ENCODE assay signal across 9 mouse cellular contexts in genomic region chr2:73264611-73265195, GRCm38 (mm10). TPM values are rescaled to one million over a fixed set of nuclear protein-coding genes. Genes with fewer than 3 reads are reported as not detected.
DNase-seq lines count a peak whose midpoint lies in the region; ATAC-seq and TF ChIP-seq lines count a peak whose summit lies in the region.
"Had no signal": no experiment of that assay in that cellular context is flagged by ENCODE, and none has a peak within 500 bp of the region (broad histone marks: within the 10 kb centered on the region; RNA-seq: fewer than 3 reads in every experiment).

No protein-coding gene starts in this region.

- H3K9ac ChIP-seq in heart, embryonic 14.5 days (ENCODE audit: low read length): no peak overlapping the region; the same call in 1 of the 2 replicates
- H3K9ac ChIP-seq in hindbrain, embryonic 14.5 days: no peak overlapping the region
- H3K9ac ChIP-seq in midbrain, embryonic 15.5 days: no peak overlapping the region

- no peak overlapping the region for H3K27ac ChIP-seq in heart, embryonic 14.5 days (replicated peaks in 1 of 2; ENCODE audit: control insufficient read depth in 1 of 2, insufficient read depth in 1 of 2, low read depth in 2 of 2, low read length in 2 of 2)
- no peak overlapping the region for H3K27ac ChIP-seq in hindbrain, embryonic 14.5 days
- no peak overlapping the region for H3K27ac ChIP-seq in midbrain, embryonic 15.5 days
- no peak overlapping the region for H3K27ac ChIP-seq in left cerebral cortex, adult 2 months

- intact Hi-C loops in left cerebral cortex, adult 2 months (cut with DNase I): no loop called here

- peak overlapping the region; percentile 50 to 53 for H3K4me3 ChIP-seq in heart, embryonic 14.5 days (ENCODE audit: control insufficient read depth in 1 of 2, insufficient read depth in 1 of 2, low read depth in 1 of 2, low read length in 2 of 2)
- H3K4me3 ChIP-seq in hindbrain, embryonic 14.5 days (replicated peaks; ENCODE audit: low read length): no peak overlapping the region
- H3K4me3 ChIP-seq in midbrain, embryonic 15.5 days: no peak overlapping the region
- H3K4me3 ChIP-seq in left cerebral cortex, adult 2 months: no peak overlapping the region

- no peak for TF ChIP-seq CTCF in brain, embryonic 14.5 days (IDR thresholded peaks at IDR 0.05; ENCODE audit: borderline replicate concordance, extremely low read depth, insufficient read depth, insufficient read length)
- no peak for TF ChIP-seq CTCF in left cerebral cortex, adult 2 months (IDR thresholded peaks at IDR 0.05)

- no peak for TF ChIP-seq POLR2A in brain, embryonic 14.5 days (IDR thresholded peaks at IDR 0.05; ENCODE audit: borderline replicate concordance, extremely low read depth, insufficient read depth, insufficient read length, poor library complexity, severe bottlenecking)

- H3K36me3 ChIP-seq in heart, embryonic 14.5 days (ENCODE audit: control insufficient read depth, insufficient read depth, low read length): no peaks in the 10 kb centered on the region
- no peaks in the 10 kb centered on the region for H3K36me3 ChIP-seq in hindbrain, embryonic 14.5 days (replicated peaks; ENCODE audit: control insufficient read depth, insufficient read depth)
- no peaks in the 10 kb centered on the region for H3K36me3 ChIP-seq in midbrain, embryonic 15.5 days (replicated peaks)

- no peak for DNase-seq in heart, postnatal 4 days
- peak; percentile 44 for DNase-seq in brain, embryonic 14.5 days (ENCODE audit: low read depth)
- DNase-seq in hindbrain, embryonic 14.5 days (ENCODE audit: low spot score): no peak
- DNase-seq in left cerebral cortex, adult 2 months (ENCODE audit: extremely low spot score in 1 of 2, low spot score in 2 of 2): no peak
- DNase-seq in layer of hippocampus, postnatal 10 days (ENCODE audit: low spot score in 2 of 2): no peak
- DNase-seq in left cerebral cortex, adult 11 months (ENCODE audit: low spot score): no peak
- DNase-seq: right cerebral cortex, postnatal 25 days had no signal

- peaks cover 12 to 16% of the 10 kb centered on the region in 2 experiments for H3K4me1 ChIP-seq in heart, embryonic 14.5 days (ENCODE audit: control insufficient read depth in 2 of 2, insufficient read depth in 2 of 2, low read length in 2 of 2)
- peaks cover 4% of the 10 kb centered on the region; the same call in 1 of the 2 replicates for H3K4me1 ChIP-seq in hindbrain, embryonic 14.5 days (replicated peaks; ENCODE audit: control insufficient read depth, insufficient read depth, low read length)
- peaks cover 14% of the 10 kb centered on the region for H3K4me1 ChIP-seq in midbrain, embryonic 15.5 days

- peak overlapping the region; percentile 95 for H3K4me2 ChIP-seq in heart, embryonic 14.5 days (ENCODE audit: low read length)
- peak overlapping the region; percentile 45 for H3K4me2 ChIP-seq in hindbrain, embryonic 14.5 days (replicated peaks)
- H3K4me2 ChIP-seq in midbrain, embryonic 15.5 days: peak overlapping the region; percentile 47; the same call in 1 of the 2 replicates

- ATAC-seq in heart, embryonic 14.5 days (ENCODE audit: insufficient number of reproducible peaks, insufficient read depth, low FRiP score, low read depth): no peak
- no peak for ATAC-seq in hindbrain, embryonic 14.5 days (ENCODE audit: low FRiP score)
- no peak for ATAC-seq in midbrain, embryonic 15.5 days (replicated peaks)

- peaks cover 70% of the 10 kb centered on the region for H3K27me3 ChIP-seq in heart, embryonic 14.5 days (ENCODE audit: control insufficient read depth, insufficient read depth, low read length)
- H3K27me3 ChIP-seq in hindbrain, embryonic 14.5 days (ENCODE audit: control insufficient read depth, insufficient read depth, low read length): peaks cover 78% of the 10 kb centered on the region
- H3K27me3 ChIP-seq in midbrain, embryonic 15.5 days (replicated peaks): peaks cover 69% of the 10 kb centered on the region

- H3K9me3 ChIP-seq in heart, embryonic 14.5 days (ENCODE audit: control insufficient read depth, low read length): 0 out of 2 replicates have a peak, but pooled peaks cover 4% of the 10 kb centered on the region
- H3K9me3 ChIP-seq in hindbrain, embryonic 14.5 days (ENCODE audit: control insufficient read depth, low read length): no peaks in the 10 kb centered on the region
- H3K9me3 ChIP-seq in midbrain, embryonic 15.5 days: no peaks in the 10 kb centered on the region

- WGBS in heart, embryonic 14.5 days: 3% methylated on average over 11 of the region's 11 CpGs
- 8% methylated on average over 11 of the region's 11 CpGs for WGBS in hindbrain, embryonic 14.5 days
- WGBS in midbrain, embryonic 15.5 days: 7% methylated on average over 11 of the region's 11 CpGs

RNA-seq across cellular contexts. Expression of gene Sp9, which starts 7.0 kb away (rescaled TPM):
- polyA plus RNA-seq in heart, embryonic 14.5 days (2014; fragmentation: Nextera tagmentation; extraction: Ambion mirVana): not detected in 2 replicates
- total RNA-seq in heart, postnatal 4 days (2021): not detected
- 14.6 and 16.9 TPM in 2 replicates for polyA plus RNA-seq in brain, embryonic 14.5 days (2012; rRNA removed)
- 1.3 and 1.9 TPM in 2 replicates for polyA plus RNA-seq in hindbrain, embryonic 14.5 days (2014; fragmentation: Nextera tagmentation; extraction: Ambion mirVana)
- 3.5 and 5.3 TPM in 2 replicates for polyA plus RNA-seq in midbrain, embryonic 15.5 days (2015; fragmentation: Nextera tagmentation; extraction: Ambion mirVana)
- total RNA-seq in left cerebral cortex, adult 2 months (2021): 1 to 10 TPM; 2.7 to 4.0 TPM
- 1 to 10 TPM; 4.7 to 5.1 TPM for total RNA-seq in layer of hippocampus, postnatal 10 days (2021)

RNA-seq across cellular contexts. Expression of gene Ola1, which starts 46.0 kb away (rescaled TPM):
- polyA plus RNA-seq in heart, embryonic 14.5 days (2014; fragmentation: Nextera tagmentation; extraction: Ambion mirVana): 62.7 and 67.6 TPM in 2 replicates
- total RNA-seq in heart, postnatal 4 days (2021): 10 to 100 TPM; 67.3 to 68.2 TPM
- polyA plus RNA-seq in brain, embryonic 14.5 days (2012; rRNA removed): 36.7 and 43.9 TPM in 2 replicates
- 100 and 103 TPM in 2 replicates for polyA plus RNA-seq in hindbrain, embryonic 14.5 days (2014; fragmentation: Nextera tagmentation; extraction: Ambion mirVana)
- 84.1 and 91.3 TPM in 2 replicates for polyA plus RNA-seq in midbrain, embryonic 15.5 days (2015; fragmentation: Nextera tagmentation; extraction: Ambion mirVana)
- total RNA-seq in left cerebral cortex, adult 2 months (2021): 100 to 1,000 TPM in 1 of 2 experiments, 10 to 100 TPM in 1; 96.9 to 102 TPM
- 100 to 1,000 TPM; 108 to 123 TPM for total RNA-seq in layer of hippocampus, postnatal 10 days (2021)

RNA-seq across cellular contexts. Expression of gene Scrn3, which starts 47.7 kb away (rescaled TPM):
- polyA plus RNA-seq in heart, embryonic 14.5 days (2014; fragmentation: Nextera tagmentation; extraction: Ambion mirVana): 13.7 and 14.3 TPM in 2 replicates
- 10 to 100 TPM; 11.2 to 16.6 TPM for total RNA-seq in heart, postnatal 4 days (2021)
- polyA plus RNA-seq in brain, embryonic 14.5 days (2012; rRNA removed): 6.4 and 6.8 TPM in 2 replicates
- polyA plus RNA-seq in hindbrain, embryonic 14.5 days (2014; fragmentation: Nextera tagmentation; extraction: Ambion mirVana): 6.9 and 7.0 TPM in 2 replicates
- polyA plus RNA-seq in midbrain, embryonic 15.5 days (2015; fragmentation: Nextera tagmentation; extraction: Ambion mirVana): 6.9 and 7.7 TPM in 2 replicates
- total RNA-seq in left cerebral cortex, adult 2 months (2021): 10 to 100 TPM; 17.8 to 19.5 TPM
- total RNA-seq in layer of hippocampus, postnatal 10 days (2021): 10 to 100 TPM; 12.1 to 12.6 TPM

RNA-seq across cellular contexts. Expression of gene Cir1, which starts 47.8 kb away (rescaled TPM):
- polyA plus RNA-seq in heart, embryonic 14.5 days (2014; fragmentation: Nextera tagmentation; extraction: Ambion mirVana): 15.4 and 19.0 TPM in 2 replicates
- total RNA-seq in heart, postnatal 4 days (2021): 10 to 100 TPM; 10.8 to 11.1 TPM
- 20.5 and 21.3 TPM in 2 replicates for polyA plus RNA-seq in brain, embryonic 14.5 days (2012; rRNA removed)
- 26.5 and 28.0 TPM in 2 replicates for polyA plus RNA-seq in hindbrain, embryonic 14.5 days (2014; fragmentation: Nextera tagmentation; extraction: Ambion mirVana)
- polyA plus RNA-seq in midbrain, embryonic 15.5 days (2015; fragmentation: Nextera tagmentation; extraction: Ambion mirVana): 26.2 and 27.4 TPM in 2 replicates
- total RNA-seq in left cerebral cortex, adult 2 months (2021): 10 to 100 TPM; 26.3 to 27.1 TPM
- total RNA-seq in layer of hippocampus, postnatal 10 days (2021): 10 to 100 TPM; 22.8 to 26.7 TPM

Comparison
In these comparisons a context has a peak if more than half of its experiments do, and no peak if none do; other contexts are left out.
1. H3K4me2 ChIP-seq: peak in every context shown above with its lines; median percentile 95 in heart, embryonic 14.5 days; 47 in midbrain, embryonic 15.5 days; 45 in hindbrain, embryonic 14.5 days.
2. H3K4me3 ChIP-seq: peak in heart, embryonic 14.5 days (2 of 2); none in hindbrain, embryonic 14.5 days (single experiment), midbrain, embryonic 15.5 days (single experiment) and left cerebral cortex, adult 2 months (single experiment).